Mouse (Mus musculus) kidney, adult 2 months (tissue): Measurements from ENCODE around the gene Rabepk. TPM values are rescaled to one million over a fixed set of nuclear protein-coding genes. Genes with fewer than 3 reads are reported as not detected.
A peak's percentile ranks its signal among the peaks of the same experiment; 100 is the strongest.

Experiments
- DNase-seq: peaks from one replicate; pipeline ENCODE4 v3.0.0; 2021
- H3K27ac ChIP-seq: fragments of 200-500 bp; 2 replicates; pipeline ENCODE4 v1.5.1; 2012; ENCODE audit warnings: low read depth, low read length, control low read depth, inconsistent platforms; ENCODE audit not compliant: insufficient read depth
- H3K27me3 ChIP-seq: fragments of 200-500 bp; replicated peaks from 2 replicates; pipeline ENCODE4 v1.6.1; 2012; ENCODE audit warnings: mild to moderate bottlenecking, moderate library complexity, low read length, inconsistent platforms; ENCODE audit not compliant: control insufficient read depth, insufficient read depth
- H3K36me3 ChIP-seq: fragments of 200-500 bp; 2 replicates; pipeline ENCODE4 v1.6.1; 2012; ENCODE audit warnings: mild to moderate bottlenecking, moderate library complexity, low read length, inconsistent platforms; ENCODE audit not compliant: control insufficient read depth, insufficient read depth
- H3K4me1 ChIP-seq: fragments of 200-500 bp; 2 replicates; pipeline ENCODE4 v1.6.1; 2011; ENCODE audit warnings: low read length; ENCODE audit not compliant: control insufficient read depth, insufficient read depth
- H3K4me3 ChIP-seq: fragments of 200-500 bp; 2 replicates; pipeline ENCODE4 v1.5.1; 2011; ENCODE audit warnings: mild to moderate bottlenecking, low read depth, low read length, control low read depth; ENCODE audit not compliant: insufficient read depth
- CTCF ChIP-seq: fragments of 200-500 bp; conservative IDR thresholded peaks from 2 replicates; pipeline ENCODE4 v1.5.1; 2011; ENCODE audit warnings: low read depth, mild to moderate bottlenecking, control low read depth, low read length, moderate library complexity, mixed read lengths; ENCODE audit not compliant: insufficient read depth, insufficient read length
- POLR2A ChIP-seq: fragments of 200-500 bp; IDR thresholded peaks from one replicate; pipeline ENCODE4 v1.6.1; 2011; ENCODE audit warnings: low read depth, low read length, control low read depth
- WGBS: fragments of 180-500 bp; shearing (Covaris S2); methylation state at CpG from one replicate; pipeline ENCODE4 v1.1.7; 2018; 5-methylcytosine and 5-hydroxymethylcytosine counted together
- polyA plus RNA-seq: library from polyadenylated mRNA; depleted of rRNA; stranded (reverse); fragments of >200 nt; gene quantifications from 2 replicates; pipeline ENCODE4 v1.2.3, GENCODE M21; 2012

Gene Rabepk
- polyA plus RNA-seq, 1 experiment = 28.1 TPM

GRCm38 (mm10) chr2:34754551-34755358 is 45.0 kb downstream of the Rabepk start, which contains the start of gene Gapvd1:
Gapvd1 (minus strand) TSS chr2:34755232.
- WGBS = 2% methylated on average over 14 of the region's 14 CpGs
- Histone ChIP-seq H3K4me3 (peak within 1 kb of the TSS; percentile 94), H3K27ac (peak within 1 kb of the TSS; percentile 88), H3K4me1 (peaks cover 6% of the 10 kb centered on the region; the same call in 1 of the 2 replicates), H3K36me3 (no peaks in the 10 kb centered on the region), H3K27me3 (no peaks in the 10 kb centered on the region)
- DNase-seq = peak; percentile 42
- TF ChIP-seq POLR2A = no peak
- no peak for TF ChIP-seq CTCF

- no peaks in the 10 kb centered on the region for H3K27me3 ChIP-seq
- no peaks in the 10 kb centered on the region for H3K36me3 ChIP-seq
- H3K4me3 ChIP-seq = peak overlapping the region; percentile 94
- WGBS = 1% methylated on average over 105 of the region's 106 CpGs
- TF ChIP-seq POLR2A (peak; percentile 46), CTCF (no peak)
- peak overlapping the region; percentile 88 for H3K27ac ChIP-seq
- peak; percentile 93 for DNase-seq
- peaks cover 6% of the 10 kb centered on the region; the same call in 1 of the 2 replicates for H3K4me1 ChIP-seq
These were observed 45.7 kb downstream of the Rabepk start for GRCm38 (mm10) chr2:34753811-34754550.

GRCm38 (mm10) chr2:34750245-34750644 is 49.5 kb downstream of the Rabepk start:
- Histone ChIP-seq H3K27me3 (no peaks in the 10 kb centered on the region), H3K27ac (no peak overlapping the region), H3K36me3 (no peaks in the 10 kb centered on the region), H3K4me1 (peaks cover 8% of the 10 kb centered on the region; the same call in 1 of the 2 replicates), H3K4me3 (no peak overlapping the region)
- 69% methylated on average over 2 of the region's 2 CpGs for WGBS
- no peak for TF ChIP-seq CTCF
- no peak for TF ChIP-seq POLR2A
- no peak for DNase-seq

- Histone ChIP-seq H3K36me3 (no peaks in the 10 kb centered on the region), H3K4me1 (peaks cover 5% of the 10 kb centered on the region; the same call in 1 of the 2 replicates), H3K27me3 (no peaks in the 10 kb centered on the region), H3K4me3 (no peak overlapping the region), H3K27ac (no peak overlapping the region)
- no peak for DNase-seq
- 90% methylated on average over 4 of the region's 4 CpGs for WGBS
- TF ChIP-seq POLR2A = no peak
- no peak for TF ChIP-seq CTCF
These were observed 51.2 kb downstream of the Rabepk start for GRCm38 (mm10) chr2:34748479-34748878.

GRCm38 (mm10) chr2:34745673-34746072 is 54.0 kb downstream of the Rabepk start:
- Histone ChIP-seq H3K36me3 (no peaks in the 10 kb centered on the region), H3K4me1 (peaks cover 3% of the 10 kb centered on the region; the same call in 1 of the 2 replicates), H3K27ac (no peak overlapping the region), H3K27me3 (no peaks in the 10 kb centered on the region), H3K4me3 (no peak overlapping the region)
- TF ChIP-seq POLR2A = no peak
- no peak for TF ChIP-seq CTCF
- DNase-seq = no peak
- 82% methylated on average over 2 of the region's 2 CpGs for WGBS

- Histone ChIP-seq H3K27ac (no peak overlapping the region), H3K36me3 (no peaks in the 10 kb centered on the region), H3K4me3 (no peak overlapping the region), H3K4me1 (peaks cover 3% of the 10 kb centered on the region; the same call in 1 of the 2 replicates), H3K27me3 (no peaks in the 10 kb centered on the region)
- TF ChIP-seq CTCF = no peak
- no peak for TF ChIP-seq POLR2A
- 87% methylated on average over 8 of the region's 8 CpGs for WGBS
- no peak for DNase-seq
These were observed 55.2 kb downstream of the Rabepk start for GRCm38 (mm10) chr2:34744476-34744875.

- Histone ChIP-seq H3K27ac (no peak overlapping the region), H3K4me3 (no peak overlapping the region), H3K4me1 (peaks cover 3% of the 10 kb centered on the region; the same call in 1 of the 2 replicates), H3K27me3 (no peaks in the 10 kb centered on the region), H3K36me3 (no peaks in the 10 kb centered on the region)
- TF ChIP-seq POLR2A (no peak), CTCF (no peak)
- 82% methylated on average over 8 of the region's 8 CpGs for WGBS
- DNase-seq = no peak
These were observed 57.0 kb downstream of the Rabepk start for GRCm38 (mm10) chr2:34742675-34743074.
